Mouse (Mus musculus) ovary, adult 18-20 months (tissue): ENCODE data around the gene Atg9b.

Source experiments
- DNase-seq: peaks from one replicate; pipeline ENCODE4 v3.0.0; 2022; ENCODE audit warnings: low spot score, mixed read lengths

Atg9b gene

GRCm38 (mm10) chr5:24391864-24392263, at the start of gene Atg9b:
Gene Atg9b, minus strand, starts transcription at chr5:24392143.
- DNase-seq = no peak

- DNase-seq = no peak
Measured at GRCm38 (mm10) chr5:24441187-24441586, 49.2 kb upstream of the Atg9b start.

GRCm38 (mm10) chr5:24433993-24434392, 42.0 kb upstream of the Atg9b start:
- DNase-seq = no peak

GRCm38 (mm10) chr5:24428596-24428995, 36.7 kb upstream of the Atg9b start:
- no peak for DNase-seq

- no peak for DNase-seq
Measured at GRCm38 (mm10) chr5:24427981-24428402, 36.0 kb upstream of the Atg9b start.

- no peak for DNase-seq
Measured at GRCm38 (mm10) chr5:24427285-24427633, 35.3 kb upstream of the Atg9b start.

- no peak for DNase-seq
Measured at GRCm38 (mm10) chr5:24426556-24427284, 34.8 kb upstream of the Atg9b start.

- DNase-seq = peak; percentile 31
Measured at GRCm38 (mm10) chr5:24426037-24426432, 34.1 kb upstream of the Atg9b start.

- peak; percentile 43 for DNase-seq
Measured at GRCm38 (mm10) chr5:24425421-24426036, 33.6 kb upstream of the Atg9b start.

GRCm38 (mm10) chr5:24424861-24425411, 33.0 kb upstream of the Atg9b start:
- DNase-seq = peak; percentile 74

GRCm38 (mm10) chr5:24424004-24424781, 32.2 kb upstream of the Atg9b start:
- DNase-seq = peak; percentile 24

- DNase-seq = peak; percentile 99
Measured at GRCm38 (mm10) chr5:24423129-24424003, 31.4 kb upstream of the Atg9b start, which contains the start of the genes Cdk5 and Slc4a2. Gene Cdk5, minus strand, starts transcription at chr5:24423530. Gene Slc4a2, plus strand, starts transcription at chr5:24423837.

- DNase-seq = no peak
Measured at GRCm38 (mm10) chr5:24420381-24420780, 28.4 kb upstream of the Atg9b start.

- no peak for DNase-seq
Measured at GRCm38 (mm10) chr5:24417587-24417986, 25.6 kb upstream of the Atg9b start.

- peak; percentile 24 for DNase-seq
Measured at GRCm38 (mm10) chr5:24416222-24416736, 24.3 kb upstream of the Atg9b start.

- no peak for DNase-seq
Measured at GRCm38 (mm10) chr5:24413938-24414337, 22.0 kb upstream of the Atg9b start.

GRCm38 (mm10) chr5:24413042-24413693, 21.2 kb upstream of the Atg9b start, which contains the start of gene Asic3:
Gene Asic3, plus strand, starts transcription at chr5:24413392.
- DNase-seq = no peak

GRCm38 (mm10) chr5:24412063-24412462, 20.1 kb upstream of the Atg9b start:
- no peak for DNase-seq

- no peak for DNase-seq
Measured at GRCm38 (mm10) chr5:24409466-24409865, 17.5 kb upstream of the Atg9b start.

- DNase-seq = no peak
Measured at GRCm38 (mm10) chr5:24408651-24409050, 16.7 kb upstream of the Atg9b start.
